Mouse (Mus musculus) neural tube, embryonic 15.5 days (tissue): ENCODE results near the gene Cbwd1. TPM values are rescaled to one million over a fixed set of nuclear protein-coding genes. Genes with fewer than 3 reads are reported as not detected.

Source experiments
- ATAC-seq: fragments of 200-750 bp; cut with Nextera tagmentation; 2 replicates; pipeline ENCODE4 v1.8.0; 2017; ENCODE audit warnings: mild to moderate bottlenecking, moderate TSS enrichment, moderate library complexity; ENCODE audit not compliant: low FRiP score
- H3K27ac ChIP-seq: fragments of 300-500 bp; sonication (generic); replicated peaks from 2 replicates; pipeline ENCODE4 v1.5.1; 2015; ENCODE audit warnings: mild to moderate bottlenecking, inconsistent platforms
- H3K27me3 ChIP-seq: fragments of 300-500 bp; sonication (generic); replicated peaks from 2 replicates; pipeline ENCODE4 v1.6.1; 2015; ENCODE audit warnings: inconsistent platforms
- H3K36me3 ChIP-seq: fragments of 300-500 bp; sonication (generic); 2 replicates; pipeline ENCODE4 v1.6.1; 2015; ENCODE audit warnings: inconsistent platforms
- H3K4me1 ChIP-seq: fragments of 300-500 bp; sonication (generic); 2 replicates; pipeline ENCODE4 v1.6.1; 2015; ENCODE audit warnings: inconsistent platforms
- H3K4me2 ChIP-seq: fragments of 300-500 bp; sonication (generic); 2 replicates; pipeline ENCODE4 v1.6.1; 2015; ENCODE audit warnings: inconsistent platforms, mild to moderate bottlenecking, moderate library complexity
- H3K4me3 ChIP-seq: fragments of 300-500 bp; sonication (generic); replicated peaks from 2 replicates; pipeline ENCODE4 v1.5.1; 2015; ENCODE audit warnings: mild to moderate bottlenecking, inconsistent platforms
- H3K9ac ChIP-seq: fragments of 300-500 bp; sonication (generic); replicated peaks from 2 replicates; pipeline ENCODE4 v1.6.1; 2015; ENCODE audit warnings: mild to moderate bottlenecking, inconsistent platforms
- H3K9me3 ChIP-seq: fragments of 300-500 bp; sonication (generic); replicated peaks from 2 replicates; pipeline ENCODE4 v1.6.1; 2016; ENCODE audit warnings: inconsistent platforms
- WGBS: fragments of 180-500 bp; shearing (Covaris S2); methylation state at CpG from one replicate; pipeline ENCODE4 v1.1.7; 2015; ENCODE audit warnings: mixed read lengths; 5-methylcytosine and 5-hydroxymethylcytosine counted together
- polyA plus RNA-seq: library from polyadenylated mRNA; unstranded; fragments of >200 nt; fragmentation: Nextera tagmentation; extraction: Ambion mirVana; gene quantifications from 2 replicates; pipeline ENCODE4 v1.2.1, GENCODE M21; 2015

Gene Cbwd1
- 16.1 and 16.3 TPM in 2 replicates for polyA plus RNA-seq

DNA sequence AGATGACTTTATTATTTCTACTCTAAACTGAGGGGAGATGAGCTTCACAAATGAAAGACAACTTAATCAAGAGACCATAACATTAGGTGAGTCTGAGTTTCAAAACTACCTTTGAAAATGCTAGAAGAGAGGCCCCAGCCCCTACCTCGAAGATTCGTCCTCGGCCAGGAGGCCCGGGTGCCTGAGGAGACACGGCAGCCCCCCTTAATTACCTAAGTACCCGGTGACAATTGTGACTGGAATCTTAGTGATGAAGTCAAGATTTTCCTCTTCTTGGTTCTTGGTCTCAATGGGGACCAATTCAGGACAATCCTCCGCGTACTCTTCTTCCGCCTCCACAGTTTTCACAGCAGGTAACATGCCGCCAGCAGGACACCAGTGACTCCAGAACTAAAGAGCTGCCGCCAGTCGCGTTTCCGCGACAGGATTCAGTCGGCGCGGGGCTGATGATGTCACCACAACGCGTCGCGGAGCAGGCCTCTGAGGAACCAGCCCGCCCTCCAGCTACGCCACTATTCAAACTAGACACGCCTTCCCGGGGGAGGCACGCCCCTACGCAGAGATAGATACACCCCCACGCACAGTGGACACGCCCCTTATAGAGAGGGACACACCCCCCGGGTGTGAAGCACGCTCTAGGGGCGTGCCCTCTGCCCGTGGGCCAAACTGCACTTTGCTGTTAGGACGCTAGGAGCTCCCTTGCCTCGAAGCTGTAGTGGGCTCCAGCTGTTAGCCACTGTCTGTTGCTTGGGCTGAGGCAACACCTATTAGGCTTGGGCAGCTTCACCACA is at the start of gene Cbwd1:
TSS of gene Cbwd1 (minus strand) at position 439 of the 791 bp plus-strand sequence.
- Histone ChIP-seq H3K36me3 (no peaks in the 10 kb centered on the region), H3K27ac (peak within 1 kb of the TSS; percentile 54; the same call in 1 of the 2 replicates), H3K9me3 (no peaks in the 10 kb centered on the region), H3K4me1 (peaks cover 9% of the 10 kb centered on the region), H3K4me2 (peak within 1 kb of the TSS; percentile 70), H3K27me3 (no peaks in the 10 kb centered on the region), H3K9ac (peak within 1 kb of the TSS; percentile 76), H3K4me3 (peak within 1 kb of the TSS; percentile 77)
- peak; percentile 100 for ATAC-seq
- WGBS: under 1% methylated on average over 36 of the region's 36 CpGs

DNA sequence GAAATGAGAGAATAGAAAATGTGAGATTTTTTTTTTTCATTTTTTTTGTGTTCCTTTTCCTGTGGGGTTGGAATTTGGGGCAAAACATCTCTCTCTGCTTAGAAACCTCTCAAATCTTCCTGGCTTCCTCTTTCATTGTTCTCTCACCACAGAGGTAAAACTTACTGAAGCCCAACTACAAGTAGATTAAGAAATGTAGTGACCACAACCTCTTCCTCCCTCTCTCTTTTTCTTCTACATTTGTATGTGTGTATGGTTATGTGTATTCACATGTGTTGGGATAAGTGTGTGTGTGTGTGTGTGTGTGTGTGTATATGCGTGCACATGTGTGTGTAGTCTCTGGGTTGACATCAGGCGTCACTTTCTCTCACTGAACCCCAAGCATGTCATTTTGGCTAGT is 47.1 kb upstream of the Cbwd1 start:
- H3K27me3 ChIP-seq: no peaks in the 10 kb centered on the region
- H3K4me1 ChIP-seq: no peaks in the 10 kb centered on the region
- WGBS: 83% methylated on average over 2 of the region's 2 CpGs
- no peak overlapping the region for H3K4me2 ChIP-seq
- H3K4me3 ChIP-seq: no peak overlapping the region
- no peak for ATAC-seq
- no peaks in the 10 kb centered on the region for H3K36me3 ChIP-seq
- H3K27ac ChIP-seq: no peak overlapping the region
- no peak overlapping the region for H3K9ac ChIP-seq
- no peaks in the 10 kb centered on the region for H3K9me3 ChIP-seq

DNA sequence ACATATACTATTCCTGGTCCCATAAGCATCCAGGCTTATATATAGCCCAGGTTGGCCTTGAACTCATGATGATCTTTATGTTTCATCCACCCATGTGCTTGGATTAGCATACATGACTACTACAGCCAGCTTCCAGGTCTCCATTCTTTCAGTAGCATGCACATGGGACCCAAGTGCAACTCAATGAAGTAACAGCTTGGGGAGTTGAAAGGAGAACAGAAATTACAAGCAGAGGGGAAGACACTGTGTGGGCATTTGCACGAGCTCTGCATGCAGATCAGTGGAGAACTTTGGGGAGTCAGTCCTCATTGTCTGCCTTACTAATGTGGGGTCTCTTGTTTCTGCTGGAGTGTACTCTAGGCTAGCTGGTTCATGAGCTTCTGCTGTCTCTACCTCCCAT is 45.3 kb upstream of the Cbwd1 start:
- H3K27ac ChIP-seq: no peak overlapping the region
- H3K9me3 ChIP-seq: no peaks in the 10 kb centered on the region
- H3K4me1 ChIP-seq: no peaks in the 10 kb centered on the region
- H3K4me3 ChIP-seq: no peak overlapping the region
- ATAC-seq: no peak
- no peak overlapping the region for H3K4me2 ChIP-seq
- peaks cover 7% of the 10 kb centered on the region for H3K27me3 ChIP-seq
- H3K9ac ChIP-seq: no peak overlapping the region
- H3K36me3 ChIP-seq: no peaks in the 10 kb centered on the region
- 78% methylated on average over 1 of the region's 1 CpGs for WGBS

DNA sequence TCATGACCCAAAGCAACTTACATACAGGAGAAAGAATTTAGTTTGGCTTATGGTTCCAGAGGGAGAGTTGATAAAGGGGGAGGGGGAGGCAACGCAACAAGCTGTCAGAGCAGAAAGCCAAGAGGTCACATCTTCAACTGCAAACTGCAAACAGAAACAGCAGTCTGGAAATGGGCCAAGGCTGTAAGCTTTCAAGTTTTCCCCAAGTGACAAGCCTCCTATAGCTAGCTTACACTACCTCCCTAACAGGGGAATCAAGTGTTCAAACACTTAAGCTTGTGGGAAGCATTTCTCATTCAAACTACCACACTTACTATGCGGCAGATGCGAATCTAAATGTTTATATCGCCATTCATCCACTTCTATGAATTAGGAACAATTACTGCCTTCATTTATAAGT is 42.4 kb upstream of the Cbwd1 start:
- Histone ChIP-seq H3K36me3 (no peaks in the 10 kb centered on the region), H3K27ac (no peak overlapping the region), H3K4me3 (no peak overlapping the region), H3K9me3 (no peaks in the 10 kb centered on the region), H3K4me2 (no peak overlapping the region), H3K4me1 (peaks cover 14% of the 10 kb centered on the region), H3K9ac (no peak overlapping the region), H3K27me3 (peaks cover 36% of the 10 kb centered on the region)
- 60% methylated on average over 4 of the region's 4 CpGs for WGBS
- ATAC-seq: no peak

DNA sequence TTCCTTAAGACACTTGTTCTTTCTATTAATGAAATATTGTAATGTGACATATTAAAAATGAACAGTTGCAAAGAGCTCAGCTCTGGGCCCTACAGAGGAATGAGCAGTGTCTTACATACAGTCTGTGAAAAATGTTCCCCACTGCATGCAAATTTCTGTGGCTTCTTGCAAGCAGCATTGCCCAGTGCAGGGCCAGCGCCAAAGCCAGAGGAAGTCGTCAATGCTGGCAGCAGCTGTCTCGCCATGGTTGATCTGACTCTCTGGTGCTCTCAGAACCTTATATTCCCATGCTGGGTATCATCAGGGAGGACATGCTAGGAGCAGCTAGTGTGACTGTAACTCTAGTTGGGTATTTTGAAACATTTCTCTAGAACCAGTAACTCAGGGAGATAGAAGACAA is 41.4 kb upstream of the Cbwd1 start:
- no peak for ATAC-seq
- no peaks in the 10 kb centered on the region for H3K9me3 ChIP-seq
- no peak overlapping the region for H3K4me2 ChIP-seq
- peaks cover 14% of the 10 kb centered on the region for H3K4me1 ChIP-seq
- WGBS: 80% methylated on average over 3 of the region's 3 CpGs
- H3K27ac ChIP-seq: no peak overlapping the region
- no peak overlapping the region for H3K4me3 ChIP-seq
- no peaks in the 10 kb centered on the region for H3K36me3 ChIP-seq
- H3K9ac ChIP-seq: no peak overlapping the region
- peaks cover 36% of the 10 kb centered on the region for H3K27me3 ChIP-seq

DNA sequence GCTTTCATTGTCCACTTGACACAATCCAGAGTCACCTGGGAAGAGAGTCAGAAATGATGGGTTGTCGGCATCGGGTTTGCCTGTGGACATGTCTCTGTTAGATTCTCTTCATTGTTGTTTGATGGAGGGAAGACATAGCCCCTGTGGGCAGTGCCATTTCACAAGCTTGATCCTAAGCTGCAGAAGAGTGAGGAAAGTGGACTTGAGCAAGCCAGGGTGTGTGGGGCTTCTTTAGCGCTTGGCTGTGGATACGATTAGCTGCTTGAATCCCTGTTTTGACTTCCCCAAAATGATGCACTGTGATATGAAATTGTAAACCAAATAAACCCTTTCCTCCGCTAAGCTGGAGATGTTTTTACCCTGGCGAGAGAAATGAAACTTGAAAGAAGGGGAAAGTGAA is 40.6 kb upstream of the Cbwd1 start:
- H3K4me3 ChIP-seq: no peak overlapping the region
- peaks cover 14% of the 10 kb centered on the region for H3K4me1 ChIP-seq
- H3K4me2 ChIP-seq: no peak overlapping the region
- H3K9me3 ChIP-seq: no peaks in the 10 kb centered on the region
- no peak overlapping the region for H3K27ac ChIP-seq
- 86% methylated on average over 6 of the region's 6 CpGs for WGBS
- no peak for ATAC-seq
- no peak overlapping the region for H3K9ac ChIP-seq
- H3K27me3 ChIP-seq: peaks cover 43% of the 10 kb centered on the region
- no peaks in the 10 kb centered on the region for H3K36me3 ChIP-seq

DNA sequence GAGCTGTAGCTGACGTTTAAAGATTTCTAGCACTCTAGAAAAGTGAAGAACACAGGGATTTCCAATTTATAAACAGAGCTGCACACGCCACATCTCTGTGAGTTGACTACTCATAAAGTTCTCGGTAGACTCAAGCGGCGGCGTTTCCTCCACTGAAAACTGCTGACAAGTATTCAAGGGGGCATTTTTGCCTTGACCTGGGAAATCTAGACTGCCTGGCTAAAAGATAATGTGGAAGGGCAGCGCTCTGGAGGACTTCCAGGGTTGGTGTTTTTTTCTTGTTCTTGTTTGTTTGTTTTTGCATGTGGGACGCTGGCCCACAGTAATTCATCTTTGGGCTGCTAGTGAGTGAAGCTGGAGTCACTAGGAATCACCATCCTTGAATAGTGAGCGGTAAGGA is 38.7 kb upstream of the Cbwd1 start:
- WGBS: 32% methylated on average over 9 of the region's 9 CpGs
- no peaks in the 10 kb centered on the region for H3K9me3 ChIP-seq
- H3K27me3 ChIP-seq: peaks cover 54% of the 10 kb centered on the region
- peak overlapping the region; percentile 70 for H3K4me3 ChIP-seq
- no peak for ATAC-seq
- peaks cover 14% of the 10 kb centered on the region for H3K4me1 ChIP-seq
- no peak overlapping the region for H3K27ac ChIP-seq
- no peak overlapping the region for H3K9ac ChIP-seq
- peak overlapping the region; percentile 99 for H3K4me2 ChIP-seq
- no peaks in the 10 kb centered on the region for H3K36me3 ChIP-seq

DNA sequence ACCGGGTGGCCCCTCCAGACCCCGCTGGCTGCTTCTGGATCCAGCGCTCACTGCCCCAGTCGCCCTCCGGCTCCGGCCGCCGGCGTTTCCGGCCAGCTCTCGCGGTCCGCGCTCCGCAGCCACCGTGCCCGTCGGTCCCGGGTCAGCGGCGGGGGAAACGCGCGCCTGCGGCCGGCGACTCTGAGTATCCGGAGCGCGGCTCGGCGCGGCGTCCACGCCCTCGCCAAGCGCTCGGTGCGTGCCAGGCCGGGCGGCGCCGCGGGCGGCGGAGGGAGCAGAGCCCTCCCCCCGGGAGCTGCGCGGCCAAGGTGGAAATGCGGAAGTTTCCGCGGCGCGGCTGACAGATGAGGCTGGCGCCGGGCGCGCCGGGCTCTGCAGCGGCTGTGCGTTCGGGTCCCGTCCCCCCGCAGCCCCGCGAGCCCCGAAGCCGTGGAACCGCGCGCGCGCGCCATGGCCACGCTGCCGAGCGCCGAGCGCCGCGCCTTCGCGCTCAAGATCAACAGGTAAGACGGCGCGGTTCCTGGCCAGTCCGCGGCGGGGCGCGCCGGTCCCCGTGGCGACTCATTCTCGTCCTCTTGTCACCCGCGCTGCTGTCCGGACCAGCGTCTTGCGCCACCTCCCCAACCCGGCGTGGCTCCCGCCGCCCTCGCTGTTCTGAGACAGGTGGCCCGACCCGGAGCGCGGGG is 37.9 kb upstream of the Cbwd1 start, which contains the start of gene Dock8:
TSS of gene Dock8 (plus strand) at position 334 of the 686 bp plus-strand sequence.
- Histone ChIP-seq H3K9ac (peak within 1 kb of the TSS; percentile 46), H3K4me1 (peaks cover 18% of the 10 kb centered on the region), H3K4me3 (peak within 1 kb of the TSS; percentile 70), H3K27me3 (peaks cover 54% of the 10 kb centered on the region), H3K36me3 (no peaks in the 10 kb centered on the region), H3K27ac (no peak within 1 kb of the TSS), H3K4me2 (peak within 1 kb of the TSS; percentile 99), H3K9me3 (no peaks in the 10 kb centered on the region)
- peak; percentile 35; the same call in 1 of the 2 replicates for ATAC-seq
- WGBS: under 1% methylated on average over 96 of the region's 109 CpGs

DNA sequence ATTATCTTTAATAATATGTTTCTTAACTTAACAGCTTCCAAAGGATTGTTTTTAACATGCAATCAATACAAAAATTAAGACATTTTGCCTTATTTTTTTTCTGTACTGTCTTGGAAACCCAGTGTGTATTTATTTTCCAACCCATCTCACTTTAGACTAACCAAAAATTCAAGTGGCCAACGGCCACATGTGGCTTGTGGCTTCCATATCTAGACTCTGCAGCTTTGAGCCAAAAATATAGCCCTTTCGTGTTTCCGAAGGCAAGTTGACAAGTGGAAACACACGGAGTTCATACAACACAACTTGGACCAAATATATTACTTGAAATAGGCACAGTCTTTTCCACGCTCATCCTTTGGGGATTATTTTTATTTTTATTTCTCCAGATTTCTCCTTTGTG is 37.2 kb upstream of the Cbwd1 start:
- peaks cover 54% of the 10 kb centered on the region for H3K27me3 ChIP-seq
- 72% methylated on average over 5 of the region's 5 CpGs for WGBS

DNA sequence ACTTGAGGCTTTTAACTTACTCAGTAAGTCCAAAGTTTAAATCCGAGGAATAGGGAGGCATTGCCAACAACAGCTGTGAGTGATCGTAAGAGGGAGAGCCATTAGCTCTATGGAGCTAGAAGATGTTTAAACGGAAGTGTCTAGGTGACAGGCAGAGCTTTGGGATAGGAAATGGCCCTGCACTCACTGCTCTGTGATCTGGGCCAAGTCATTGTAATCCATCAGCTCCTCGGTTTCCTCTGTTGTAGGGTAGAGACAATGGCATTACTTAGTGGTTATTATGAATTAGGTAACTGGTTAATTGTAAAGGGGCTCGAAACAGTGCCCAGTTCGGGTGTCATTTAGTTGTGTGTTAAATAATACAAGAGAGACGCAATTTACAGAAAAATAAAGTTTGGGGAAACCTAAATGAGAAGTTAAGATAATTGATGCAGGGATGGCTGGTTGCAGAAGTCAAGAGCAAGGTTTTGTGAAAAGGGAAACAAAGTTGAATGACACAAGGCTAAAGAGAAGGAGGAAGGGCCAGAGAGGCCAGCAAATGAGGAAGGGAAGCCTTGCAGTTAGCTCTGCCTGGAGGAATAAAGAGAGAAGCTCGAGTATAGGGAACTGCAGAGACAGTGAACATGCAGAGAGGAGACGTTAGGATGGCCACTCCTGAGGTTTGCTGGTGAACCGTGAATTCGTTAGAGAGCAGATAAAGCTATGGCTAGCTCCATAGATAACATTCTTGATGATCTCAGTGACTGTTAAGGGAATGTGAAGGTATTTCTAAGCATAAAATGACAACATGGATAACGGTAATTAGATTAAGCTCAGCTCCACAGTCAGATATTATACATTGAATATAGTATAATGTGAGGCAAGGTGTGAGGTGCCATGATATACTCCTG is 35.6 kb upstream of the Cbwd1 start:
- peaks cover 50% of the 10 kb centered on the region for H3K27me3 ChIP-seq

More for the DNA sequence above, 37.2 kb upstream of the Cbwd1 start:
- Histone ChIP-seq H3K36me3 (no peaks in the 10 kb centered on the region), H3K27ac (no peak overlapping the region), H3K9ac (no peak overlapping the region), H3K4me2 (peak overlapping the region; percentile 99), H3K9me3 (no peaks in the 10 kb centered on the region), H3K4me3 (peak overlapping the region; percentile 70; the same call in 1 of the 2 replicates), H3K4me1 (peaks cover 18% of the 10 kb centered on the region)
- ATAC-seq: no peak

DNA sequence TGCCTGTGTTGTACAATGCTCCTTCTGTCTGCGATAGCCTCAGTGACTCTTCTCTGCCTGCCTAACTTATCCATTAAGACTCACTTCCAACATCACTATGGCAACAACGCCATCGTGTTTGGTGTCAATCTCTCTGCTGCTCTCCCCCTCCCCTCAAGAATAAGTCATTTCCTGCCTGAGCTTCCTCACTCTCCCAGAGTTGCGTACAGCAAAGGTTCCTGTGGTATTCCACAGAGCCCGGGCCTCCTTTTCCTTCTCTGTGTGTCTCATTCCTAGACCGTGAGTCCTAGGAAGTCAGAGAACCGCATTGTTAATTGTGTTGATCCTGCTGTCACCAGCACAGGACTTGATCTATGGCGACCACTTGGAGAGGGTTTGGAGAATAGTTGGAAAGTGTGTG is 33.5 kb upstream of the Cbwd1 start:
- H3K4me2 ChIP-seq: no peak overlapping the region
- no peaks in the 10 kb centered on the region for H3K9me3 ChIP-seq
- no peak overlapping the region for H3K4me3 ChIP-seq
- H3K9ac ChIP-seq: no peak overlapping the region
- no peaks in the 10 kb centered on the region for H3K36me3 ChIP-seq
- peaks cover 29% of the 10 kb centered on the region for H3K27me3 ChIP-seq
- no peak overlapping the region for H3K27ac ChIP-seq
- no peak for ATAC-seq
- H3K4me1 ChIP-seq: peaks cover 13% of the 10 kb centered on the region
- 49% methylated on average over 8 of the region's 8 CpGs for WGBS

More for the DNA sequence above, 35.6 kb upstream of the Cbwd1 start:
- no peak overlapping the region for H3K4me3 ChIP-seq
- H3K4me1 ChIP-seq: peaks cover 18% of the 10 kb centered on the region
- no peak overlapping the region for H3K9ac ChIP-seq
- ATAC-seq: no peak
- H3K36me3 ChIP-seq: no peaks in the 10 kb centered on the region
- no peaks in the 10 kb centered on the region for H3K9me3 ChIP-seq
- H3K4me2 ChIP-seq: no peak overlapping the region
- H3K27ac ChIP-seq: no peak overlapping the region
- whole genome bisulfite sequencing: 67% methylated on average over 12 of the region's 12 CpGs
